Mouse (Mus musculus) testis, adult 2 months (tissue): ENCODE results near the gene Nt5c2.

Experiments used
- CTCF ChIP-seq: fragments of 200-500 bp; IDR thresholded peaks from 2 replicates; pipeline ENCODE4 v1.5.1; 2012; ENCODE audit warnings: low read depth, mild to moderate bottlenecking, inconsistent platforms, low read length, moderate library complexity; ENCODE audit not compliant: control insufficient read depth, insufficient read depth, insufficient replicate concordance
- POLR2A ChIP-seq: fragments of 200-500 bp; IDR thresholded peaks from 2 replicates; pipeline ENCODE4 v1.6.1; 2012; ENCODE audit warnings: low read depth, mild to moderate bottlenecking, inconsistent platforms, low read length, moderate library complexity; ENCODE audit not compliant: control insufficient read depth

GRCm38 (mm10) chr19:46978920-46979780, 35.8 kb downstream of the Nt5c2 start:
- TF ChIP-seq CTCF = no peak
- TF ChIP-seq POLR2A = no peak
